Mouse (Mus musculus): ENCODE measurements around the gene Ess2. TPM values are rescaled to one million over a fixed set of nuclear protein-coding genes. Genes with fewer than 3 reads are reported as not detected.

Gene Ess2
- polyA plus RNA-seq, 1 experiment from 2014 or later = 44.6 TPM

DNA sequence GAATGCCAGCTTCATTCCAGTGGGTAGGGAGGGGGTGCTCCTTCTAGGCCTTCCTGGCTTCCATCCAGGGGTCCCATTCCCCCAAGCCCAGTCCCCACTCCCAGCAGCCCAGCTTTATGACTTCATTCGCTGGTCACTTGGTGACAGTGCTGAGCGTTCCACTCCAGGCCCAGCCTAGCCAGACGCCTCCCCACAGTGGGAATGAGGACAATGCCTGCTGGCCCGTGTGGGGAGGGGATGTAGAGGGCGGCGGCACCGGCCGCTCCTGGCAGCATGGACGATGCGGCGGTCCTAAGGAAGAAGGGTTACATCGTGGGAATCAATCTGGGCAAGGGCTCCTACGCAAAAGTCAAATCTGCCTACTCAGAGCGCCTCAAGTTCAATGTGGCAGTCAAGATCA, 12.7 kb downstream of the Ess2 start, which contains the start of the genes Dgcr2 and Tssk2:
Gene Dgcr2, minus strand, starts transcription at position 101 of the 400 bp plus-strand sequence.
Gene Tssk2, plus strand, starts transcription at position 176 of the 400 bp plus-strand sequence.
- Histone ChIP-seq H3K4me2 (ENCODE audit: low read length) (no peak within 1 kb of the TSS), H3K4me3 (replicated peaks; ENCODE audit: low read depth, low read length) (no peak within 1 kb of the TSS), H3K36me3 (ENCODE audit: control insufficient read depth, insufficient read depth, low read length) (peaks cover 51% of the 10 kb centered on the region), H3K9ac (replicated peaks; ENCODE audit: low read length) (no peak within 1 kb of the TSS), H3K27ac (replicated peaks; ENCODE audit: low read depth, low read length) (no peak within 1 kb of the TSS), H3K9me3 (ENCODE audit: control insufficient read depth, low read length) (no peaks in the 10 kb centered on the region), H3K27me3 (ENCODE audit: control insufficient read depth, insufficient read depth, low read length) (no peaks in the 10 kb centered on the region), H3K4me1 (ENCODE audit: control insufficient read depth, insufficient read depth, low read length) (no peaks in the 10 kb centered on the region)
- DNase-seq (no peak), ATAC-seq (ENCODE audit: low FRiP score, low TSS enrichment) (no peak)
- WGBS = 91% methylated on average over 14 of the region's 14 CpGs

DNA sequence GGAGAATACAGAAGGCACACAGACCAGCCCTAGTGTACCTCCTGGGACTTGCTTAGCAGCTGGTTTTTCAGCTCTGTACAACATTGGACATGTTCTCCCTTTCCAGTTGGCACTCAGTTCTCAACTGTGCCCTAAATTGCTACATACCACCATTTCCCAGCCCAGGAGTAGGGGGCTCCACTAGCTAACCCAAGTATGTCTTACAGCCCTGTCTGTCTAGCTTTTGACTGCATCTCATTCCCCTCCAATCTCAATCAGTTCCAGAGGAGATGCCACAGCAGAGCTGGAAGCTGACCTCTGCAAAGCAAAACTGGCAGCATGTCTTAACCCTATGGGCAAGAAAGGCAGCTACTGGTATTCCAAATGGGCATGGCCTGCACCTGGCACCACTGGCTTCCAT, 15.1 kb downstream of the Ess2 start:
- ATAC-seq (ENCODE audit: low FRiP score, low TSS enrichment) (no peak), DNase-seq (no peak)
- no peak overlapping the region for H3K9ac ChIP-seq (replicated peaks; ENCODE audit: low read length)
- no peak overlapping the region for H3K27ac ChIP-seq (replicated peaks; ENCODE audit: low read depth, low read length)
- H3K4me1 ChIP-seq (ENCODE audit: control insufficient read depth, insufficient read depth, low read length) = peaks cover 5% of the 10 kb centered on the region; the same call in 1 of the 2 replicates
- H3K36me3 ChIP-seq (ENCODE audit: control insufficient read depth, insufficient read depth, low read length) = peaks cover 28% of the 10 kb centered on the region
- H3K4me2 ChIP-seq (ENCODE audit: low read length) = no peak overlapping the region
- no peaks in the 10 kb centered on the region for H3K27me3 ChIP-seq (ENCODE audit: control insufficient read depth, insufficient read depth, low read length)
- H3K4me3 ChIP-seq (replicated peaks; ENCODE audit: low read depth, low read length) = no peak overlapping the region
- no peaks in the 10 kb centered on the region for H3K9me3 ChIP-seq (ENCODE audit: control insufficient read depth, low read length)

DNA sequence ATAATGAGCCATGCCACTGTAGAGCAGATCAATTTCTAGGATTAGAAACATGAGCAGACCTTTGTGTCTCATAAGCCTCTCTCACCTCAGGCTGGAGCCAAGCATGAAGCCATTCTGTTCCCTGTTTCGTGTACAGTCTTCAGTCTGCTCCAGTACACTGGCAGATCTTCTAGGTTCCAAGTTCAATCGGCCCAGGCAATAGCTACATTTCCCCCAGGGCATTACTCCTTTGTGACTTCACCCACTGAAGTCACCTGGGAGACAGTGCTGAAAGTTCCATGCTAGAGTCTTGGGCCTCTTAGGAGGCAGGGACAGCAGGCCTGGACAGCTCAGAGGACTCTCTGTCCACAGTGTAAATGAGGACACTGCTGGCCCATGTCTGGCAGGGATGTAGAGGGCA, 17.2 kb downstream of the Ess2 start, which contains the start of gene Tssk1:
Gene Tssk1, plus strand, starts transcription at position 301 of the 400 bp plus-strand sequence.
- Histone ChIP-seq H3K9me3 (ENCODE audit: control insufficient read depth, low read length) (no peaks in the 10 kb centered on the region), H3K27me3 (ENCODE audit: control insufficient read depth, insufficient read depth, low read length) (no peaks in the 10 kb centered on the region), H3K9ac (replicated peaks; ENCODE audit: low read length) (no peak within 1 kb of the TSS), H3K4me1 (ENCODE audit: control insufficient read depth, insufficient read depth, low read length) (peaks cover 17% of the 10 kb centered on the region), H3K36me3 (ENCODE audit: control insufficient read depth, insufficient read depth, low read length) (peaks cover 8% of the 10 kb centered on the region), H3K27ac (replicated peaks; ENCODE audit: low read depth, low read length) (no peak within 1 kb of the TSS), H3K4me3 (replicated peaks; ENCODE audit: low read depth, low read length) (no peak within 1 kb of the TSS), H3K4me2 (ENCODE audit: low read length) (no peak within 1 kb of the TSS)
- ATAC-seq (ENCODE audit: low FRiP score, low TSS enrichment) (no peak), DNase-seq (no peak)
- 82% methylated on average over 2 of the region's 2 CpGs for WGBS

DNA sequence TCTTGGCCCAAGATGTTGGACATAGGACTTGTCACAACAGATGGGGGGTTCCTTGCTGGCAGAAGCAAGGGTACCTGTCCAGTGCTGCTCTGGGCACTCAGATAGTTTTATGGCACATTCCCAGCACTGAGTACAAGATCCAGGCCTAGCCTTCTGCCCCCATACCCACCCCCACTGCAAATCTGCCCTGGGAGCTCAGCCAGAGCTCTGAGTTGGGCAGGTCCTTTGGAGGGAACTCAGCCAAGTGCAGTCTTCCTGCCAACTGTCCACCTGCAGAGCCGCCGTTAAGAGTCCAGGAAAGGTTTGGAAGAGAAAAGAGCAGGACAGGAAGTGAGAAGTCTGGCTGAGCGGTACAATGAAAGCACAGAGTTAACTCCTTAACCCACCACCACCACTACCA, 18.5 kb downstream of the Ess2 start:
- no peak for ATAC-seq (ENCODE audit: low FRiP score, low TSS enrichment)
- Histone ChIP-seq H3K4me3 (replicated peaks; ENCODE audit: low read depth, low read length) (no peak overlapping the region), H3K27me3 (ENCODE audit: control insufficient read depth, insufficient read depth, low read length) (no peaks in the 10 kb centered on the region), H3K4me1 (ENCODE audit: control insufficient read depth, insufficient read depth, low read length) (peaks cover 17% of the 10 kb centered on the region), H3K9me3 (ENCODE audit: control insufficient read depth, low read length) (no peaks in the 10 kb centered on the region), H3K4me2 (ENCODE audit: low read length) (no peak overlapping the region), H3K9ac (replicated peaks; ENCODE audit: low read length) (no peak overlapping the region), H3K36me3 (ENCODE audit: control insufficient read depth, insufficient read depth, low read length) (no peaks in the 10 kb centered on the region), H3K27ac (replicated peaks; ENCODE audit: low read depth, low read length) (no peak overlapping the region)
- DNase-seq = no peak
- WGBS = 83% methylated on average over 3 of the region's 3 CpGs

DNA sequence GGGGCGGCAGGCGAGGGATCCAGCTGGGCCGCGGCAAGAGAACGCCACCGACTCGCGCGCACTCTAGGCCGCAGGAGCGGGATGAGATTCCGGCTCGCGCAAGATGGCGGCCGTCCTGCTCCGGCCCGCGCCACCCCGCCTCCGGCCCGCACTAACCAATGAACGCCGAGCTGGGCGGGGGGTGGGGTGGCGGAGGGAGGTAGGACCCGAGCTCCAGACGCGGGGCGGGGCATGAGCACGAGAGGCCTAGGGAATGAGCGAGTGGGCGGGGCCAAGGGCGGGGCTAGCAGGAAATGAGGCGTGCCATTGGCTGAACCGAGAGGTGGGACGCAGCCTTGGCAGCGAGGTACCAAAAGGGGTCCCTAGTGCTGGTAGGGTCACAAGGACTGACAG, 19.6 kb downstream of the Ess2 start, which contains the start of gene Gm20518:
Gene Gm20518, minus strand, starts transcription at position 105 of the 393 bp plus-strand sequence.
- peak within 1 kb of the TSS; percentile 93 for H3K4me2 ChIP-seq (ENCODE audit: low read length)

DNA sequence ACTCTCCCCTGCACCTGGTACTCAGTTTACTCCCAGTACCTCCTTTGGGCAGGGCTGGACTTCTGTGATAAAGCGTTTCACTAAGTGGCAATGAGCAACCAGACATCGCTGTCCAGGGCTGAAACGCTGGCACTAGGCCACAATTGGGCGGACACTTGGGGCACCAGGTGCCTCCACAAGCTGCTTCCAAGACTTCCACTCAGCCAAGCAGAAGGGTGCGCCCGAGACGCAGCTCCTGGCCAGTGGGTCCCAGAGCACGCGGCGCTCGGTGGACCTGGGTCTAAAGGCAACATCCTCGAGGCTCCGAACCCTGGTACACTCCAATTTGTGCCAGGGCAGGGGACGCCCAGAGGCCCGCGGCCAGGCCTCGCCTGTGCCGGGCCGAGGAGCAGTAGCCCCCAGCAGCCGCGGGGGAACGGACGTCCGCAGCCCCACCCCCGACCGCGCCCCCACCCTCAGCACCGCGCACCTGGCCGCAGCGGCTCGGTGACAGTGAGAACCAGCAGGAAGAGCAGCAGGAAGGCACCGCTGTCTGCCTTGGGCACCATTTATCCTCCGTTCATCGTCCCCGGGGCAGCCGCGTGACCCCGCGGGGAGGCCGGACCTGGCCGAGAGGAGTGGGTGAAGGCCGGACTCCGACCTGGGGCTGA, 20.1 kb downstream of the Ess2 start:
- Histone ChIP-seq H3K27me3 (ENCODE audit: control insufficient read depth, insufficient read depth, low read length) (no peaks in the 10 kb centered on the region), H3K9ac (replicated peaks; ENCODE audit: low read length) (peak overlapping the region; percentile 99), H3K36me3 (ENCODE audit: control insufficient read depth, insufficient read depth, low read length) (no peaks in the 10 kb centered on the region), H3K4me1 (ENCODE audit: control insufficient read depth, insufficient read depth, low read length) (peaks cover 17% of the 10 kb centered on the region), H3K27ac (replicated peaks; ENCODE audit: low read depth, low read length) (peak overlapping the region; percentile 97), H3K9me3 (ENCODE audit: control insufficient read depth, low read length) (no peaks in the 10 kb centered on the region), H3K4me3 (replicated peaks; ENCODE audit: low read depth, low read length) (peak overlapping the region; percentile 92), H3K4me2 (ENCODE audit: low read length) (peak overlapping the region; percentile 93)
- under 1% methylated on average over 43 of the region's 44 CpGs for WGBS
- DNase-seq (peak; percentile 67), ATAC-seq (ENCODE audit: low FRiP score, low TSS enrichment) (peak; percentile 63)

More for the DNA sequence above, 19.6 kb downstream of the Ess2 start, which contains the start of gene Gm20518:
- ATAC-seq (ENCODE audit: low FRiP score, low TSS enrichment) = peak; percentile 98
- DNase-seq = peak; percentile 100
- peaks cover 17% of the 10 kb centered on the region for H3K4me1 ChIP-seq (ENCODE audit: control insufficient read depth, insufficient read depth, low read length)
- H3K9me3 ChIP-seq (ENCODE audit: control insufficient read depth, low read length) = no peaks in the 10 kb centered on the region
- H3K36me3 ChIP-seq (ENCODE audit: control insufficient read depth, insufficient read depth, low read length) = no peaks in the 10 kb centered on the region
- H3K27me3 ChIP-seq (ENCODE audit: control insufficient read depth, insufficient read depth, low read length) = no peaks in the 10 kb centered on the region
- H3K9ac ChIP-seq (replicated peaks; ENCODE audit: low read length) = peak within 1 kb of the TSS; percentile 99
- H3K27ac ChIP-seq (replicated peaks; ENCODE audit: low read depth, low read length) = peak within 1 kb of the TSS; percentile 97
- peak within 1 kb of the TSS; percentile 92 for H3K4me3 ChIP-seq (replicated peaks; ENCODE audit: low read depth, low read length)
- WGBS = under 1% methylated on average over 38 of the region's 38 CpGs

DNA sequence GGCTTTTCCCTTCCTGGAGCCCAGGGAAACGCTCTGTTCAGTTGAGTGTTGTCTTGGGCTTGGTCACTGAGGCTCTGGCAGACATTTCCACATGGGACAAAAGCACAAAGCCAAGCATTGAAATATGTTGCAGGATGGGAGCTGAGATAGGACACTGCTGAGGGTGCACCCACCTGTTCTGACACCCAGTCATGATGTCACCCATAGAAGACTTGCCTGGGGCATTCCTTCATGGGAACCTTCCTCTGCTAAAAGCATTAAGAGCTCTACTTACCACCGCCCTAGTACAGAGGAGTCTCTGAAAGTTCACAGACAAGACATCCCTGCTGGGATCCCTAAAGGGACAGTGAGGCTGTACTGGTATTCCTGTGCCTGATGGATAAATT, 20.8 kb downstream of the Ess2 start:
- peak overlapping the region; percentile 93 for H3K4me2 ChIP-seq (ENCODE audit: low read length)
- no peaks in the 10 kb centered on the region for H3K9me3 ChIP-seq (ENCODE audit: control insufficient read depth, low read length)
- H3K4me3 ChIP-seq (replicated peaks; ENCODE audit: low read depth, low read length) = peak overlapping the region; percentile 92
- H3K27ac ChIP-seq (replicated peaks; ENCODE audit: low read depth, low read length) = no peak overlapping the region
- DNase-seq = peak; percentile 4
- peak overlapping the region; percentile 99 for H3K9ac ChIP-seq (replicated peaks; ENCODE audit: low read length)
- peaks cover 17% of the 10 kb centered on the region for H3K4me1 ChIP-seq (ENCODE audit: control insufficient read depth, insufficient read depth, low read length)
- no peaks in the 10 kb centered on the region for H3K27me3 ChIP-seq (ENCODE audit: control insufficient read depth, insufficient read depth, low read length)
- ATAC-seq (ENCODE audit: low FRiP score, low TSS enrichment) = no peak
- H3K36me3 ChIP-seq (ENCODE audit: control insufficient read depth, insufficient read depth, low read length) = no peaks in the 10 kb centered on the region
- WGBS = 55% methylated on average over 2 of the region's 2 CpGs

DNA sequence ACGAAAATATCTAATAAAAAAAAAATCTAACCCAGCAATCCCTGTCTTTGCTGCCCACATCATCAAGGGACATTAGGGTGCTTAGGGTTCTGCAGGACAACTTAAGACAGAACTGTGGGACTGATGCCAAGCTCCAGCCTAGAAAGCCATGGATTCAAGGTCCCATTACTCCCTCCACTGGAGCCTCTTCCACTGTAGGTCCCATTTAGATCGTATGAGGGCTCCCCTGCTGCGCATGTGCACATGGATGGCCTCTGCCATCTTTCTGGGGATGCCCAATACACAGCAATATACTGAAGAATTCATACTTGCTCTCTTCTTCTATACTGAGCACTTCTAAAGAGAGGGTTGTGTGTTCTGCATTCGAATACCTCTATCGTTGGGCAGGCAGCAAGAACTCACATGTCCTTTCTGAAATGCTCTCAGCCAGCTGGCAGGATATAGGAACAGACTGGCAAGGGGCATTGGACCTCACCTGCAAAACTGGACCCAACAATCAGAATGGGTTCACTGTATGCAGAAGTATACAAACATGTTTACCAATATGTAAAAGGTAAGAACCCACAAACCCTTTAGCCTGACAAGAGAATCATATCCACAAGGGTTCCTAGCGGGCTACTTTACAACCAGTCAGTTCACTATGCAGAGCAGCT, 21.3 kb downstream of the Ess2 start:
- H3K36me3 ChIP-seq (ENCODE audit: control insufficient read depth, insufficient read depth, low read length) = no peaks in the 10 kb centered on the region
- no peak overlapping the region for H3K27ac ChIP-seq (replicated peaks; ENCODE audit: low read depth, low read length)
- peak overlapping the region; percentile 93 for H3K4me2 ChIP-seq (ENCODE audit: low read length)
- H3K9me3 ChIP-seq (ENCODE audit: control insufficient read depth, low read length) = no peaks in the 10 kb centered on the region
- H3K4me3 ChIP-seq (replicated peaks; ENCODE audit: low read depth, low read length) = peak overlapping the region; percentile 92
- no peak for ATAC-seq (ENCODE audit: low FRiP score, low TSS enrichment)
- peaks cover 17% of the 10 kb centered on the region for H3K4me1 ChIP-seq (ENCODE audit: control insufficient read depth, insufficient read depth, low read length)
- peak overlapping the region; percentile 99 for H3K9ac ChIP-seq (replicated peaks; ENCODE audit: low read length)
- no peaks in the 10 kb centered on the region for H3K27me3 ChIP-seq (ENCODE audit: control insufficient read depth, insufficient read depth, low read length)
- WGBS = 83% methylated on average over 6 of the region's 6 CpGs
- no peak for DNase-seq
